Mouse (Mus musculus) erythroblast, embryonic 14.5 days (primary cell): ENCODE results near the gene Atg16l1.

ENCODE experiments used
- GATA1 ChIP-seq: IDR thresholded peaks from 2 replicates; pipeline ENCODE4 v1.6.1; 2012; ENCODE audit warnings: low read length, inconsistent platforms, mixed read lengths
- TAL1 ChIP-seq: IDR thresholded peaks from 3 replicates; pipeline ENCODE4 v1.6.1; 2012; ENCODE audit warnings: low read length, inconsistent platforms, mixed read lengths

- no peak for TF ChIP-seq GATA1
- no peak for TF ChIP-seq TAL1
Measured at GRCm38 (mm10) chr1:87709661-87710270, 45.9 kb upstream of the Atg16l1 start.
